Mouse (Mus musculus): ENCODE measurements at regions not wholly inside any gene's neighbourhood (a gene's known extent, or its start where the extent isn't known, plus 50 kb on each side); places are given as distances from the start of the nearest gene placed in this dataset.

DNA sequence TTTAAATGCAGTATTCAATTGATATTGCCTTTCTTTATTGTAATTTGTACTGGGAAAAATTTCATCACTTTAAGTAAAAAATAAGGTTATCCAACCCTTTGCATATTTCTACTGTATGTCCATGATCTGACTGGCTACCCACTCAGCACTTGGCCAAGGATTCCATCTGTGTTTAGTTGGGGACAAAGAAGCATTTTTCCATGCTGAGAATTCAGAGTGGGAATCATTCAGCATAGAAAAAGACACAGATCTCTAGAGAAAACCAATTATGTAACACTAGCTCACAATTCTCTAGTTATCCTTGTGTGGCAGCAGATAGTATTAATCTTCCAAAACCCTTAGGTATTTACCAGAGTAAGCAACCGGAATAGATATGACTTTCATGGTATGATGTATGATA lies 213.5 kb upstream of the Ctso start:
- no peak for TF ChIP-seq POLR2A (IDR thresholded peaks at IDR 0.05; ENCODE audit: insufficient read depth, low read length)
- TF ChIP-seq CTCF (IDR thresholded peaks at IDR 0.05; ENCODE audit: low read depth, low read length) = no peak
- no peak for TF ChIP-seq EP300 (IDR thresholded peaks at IDR 0.05; ENCODE audit: insufficient read depth, low read depth, low read length)

All from ES-Bruce4 (cell line).